Mouse (Mus musculus) embryonic facial prominence, embryonic 14.5 days (tissue): Measurements from ENCODE around the gene Acot5. TPM values are rescaled to one million over a fixed set of nuclear protein-coding genes. Genes with fewer than 3 reads are reported as not detected.
"Not testable (repeated sequence)": the region's sequence is repeated elsewhere in the genome, so short reads cannot be mapped to it uniquely, and the experiment has no call there.

Experiments
- ATAC-seq: fragments of 200-750 bp; cut with Nextera tagmentation; 2 replicates; pipeline ENCODE4 v1.8.0; 2017; ENCODE audit warnings: low read depth, moderate number of reproducible peaks, moderate TSS enrichment
- DNase-seq: peaks from one replicate; pipeline ENCODE4 v3.0.0-alpha.2; 2015; ENCODE audit warnings: low spot score
- H3K27ac ChIP-seq: fragments of 300-500 bp; sonication (generic); replicated peaks from 2 replicates; pipeline ENCODE4 v1.5.1; 2014; ENCODE audit warnings: low read depth, mild to moderate bottlenecking, low read length, moderate library complexity
- H3K27me3 ChIP-seq: fragments of 300-500 bp; sonication (generic); replicated peaks from 2 replicates; pipeline ENCODE4 v1.6.1; 2014; ENCODE audit warnings: low read length; ENCODE audit not compliant: control insufficient read depth, insufficient read depth
- H3K36me3 ChIP-seq: fragments of 300-500 bp; sonication (generic); 2 replicates; pipeline ENCODE4 v1.6.1; 2014; ENCODE audit warnings: low read length, mixed read lengths; ENCODE audit not compliant: control insufficient read depth, insufficient read depth
- H3K4me1 ChIP-seq: fragments of 300-500 bp; sonication (generic); 2 replicates; pipeline ENCODE4 v1.6.1; 2014; ENCODE audit warnings: antibody characterized with exemption, low read length; ENCODE audit not compliant: control insufficient read depth, insufficient read depth
- H3K4me2 ChIP-seq: fragments of 300-500 bp; sonication (generic); 2 replicates; pipeline ENCODE4 v1.6.1; 2014; ENCODE audit warnings: low read depth, mild to moderate bottlenecking, low read length, moderate library complexity, mixed read lengths
- H3K4me3 ChIP-seq: fragments of 300-500 bp; sonication (generic); 2 replicates; pipeline ENCODE4 v1.5.1; 2014; ENCODE audit warnings: low read depth, mild to moderate bottlenecking, low read length
- H3K9ac ChIP-seq: fragments of 300-500 bp; sonication (generic); 2 replicates; pipeline ENCODE4 v1.6.1; 2014; ENCODE audit warnings: low read depth, mild to moderate bottlenecking, low read length, moderate library complexity, mixed read lengths
- H3K9me3 ChIP-seq: fragments of 300-500 bp; sonication (generic); 2 replicates; pipeline ENCODE4 v1.6.1; 2016; ENCODE audit warnings: low read length; ENCODE audit not compliant: control insufficient read depth
- WGBS: fragments of 180-500 bp; shearing (Covaris S2); extraction: QIAGEN DNeasy Blood & Tissue Kit; methylation state at CpG from one replicate; pipeline ENCODE4 v1.1.7; 2014; 5-methylcytosine and 5-hydroxymethylcytosine counted together
- polyA plus RNA-seq: library from polyadenylated mRNA; unstranded; fragments of >200 nt; fragmentation: Nextera tagmentation; extraction: Ambion mirVana; gene quantifications from 2 replicates; pipeline ENCODE4 v1.2.1, GENCODE M21; 2014

Acot5 gene
- polyA plus RNA-seq, 1 experiment from 2014 or later, result not detected

- no peak overlapping the region for H3K4me2 ChIP-seq
- no peak overlapping the region for H3K4me3 ChIP-seq
- DNase-seq, result no peak
- 0 out of 2 replicates have a peak, but pooled peaks cover 3% of the 10 kb centered on the region for H3K9me3 ChIP-seq
- ATAC-seq, result no peak
- WGBS, result 70% methylated on average over 8 of the region's 8 CpGs
- no peaks in the 10 kb centered on the region for H3K4me1 ChIP-seq
- no peak overlapping the region for H3K27ac ChIP-seq
- peaks cover 17% of the 10 kb centered on the region for H3K27me3 ChIP-seq
- H3K9ac ChIP-seq, result no peak overlapping the region
- H3K36me3 ChIP-seq, result no peaks in the 10 kb centered on the region
Measured at GRCm38 (mm10) chr12:84064621-84065020, 4.5 kb upstream of the Acot5 start.

- WGBS, result 76% methylated on average over 4 of the region's 4 CpGs
- H3K27ac ChIP-seq, result no peak overlapping the region
- ATAC-seq (no peak), DNase-seq (no peak)
- H3K4me1 ChIP-seq, result no peaks in the 10 kb centered on the region
- H3K9me3 ChIP-seq, result 0 out of 2 replicates have a peak, but pooled peaks cover 3% of the 10 kb centered on the region
- H3K4me2 ChIP-seq, result no peak overlapping the region
- no peak overlapping the region for H3K4me3 ChIP-seq
- H3K36me3 ChIP-seq, result no peaks in the 10 kb centered on the region
- peaks cover 21% of the 10 kb centered on the region for H3K27me3 ChIP-seq
- no peak overlapping the region for H3K9ac ChIP-seq
Measured at GRCm38 (mm10) chr12:84067752-84068151, 1.4 kb upstream of the Acot5 start.

- H3K9me3 ChIP-seq, result 0 out of 2 replicates have a peak, but pooled peaks cover under 1% of the 10 kb centered on the region
- H3K4me1 ChIP-seq, result no peaks in the 10 kb centered on the region
- no peaks in the 10 kb centered on the region for H3K36me3 ChIP-seq
- H3K4me3 ChIP-seq, result no peak overlapping the region
- H3K27ac ChIP-seq, result no peak overlapping the region
- H3K9ac ChIP-seq, result no peak overlapping the region
- no peak overlapping the region for H3K4me2 ChIP-seq
- ATAC-seq (no peak), DNase-seq (no peak)
- peaks cover 21% of the 10 kb centered on the region for H3K27me3 ChIP-seq
- WGBS, result 47% methylated on average over 8 of the region's 8 CpGs
Measured at GRCm38 (mm10) chr12:84068296-84068695, 829 bp upstream of the Acot5 start.

- WGBS, result 0% methylated on average over 4 of the region's 52 CpGs
- Histone ChIP-seq H3K9ac (peak overlapping the region; percentile 46), H3K27me3 (peaks cover 21% of the 10 kb centered on the region), H3K4me2 (peak overlapping the region; percentile 61), H3K4me3 (peak overlapping the region; percentile 40)
- not testable (repeated sequence) for H3K4me1 ChIP-seq, H3K27ac ChIP-seq, H3K9me3 ChIP-seq, H3K36me3 ChIP-seq, ATAC-seq, DNase-seq
Measured at GRCm38 (mm10) chr12:84069582-84069981, 457 bp downstream of the Acot5 start.

- no peak overlapping the region for H3K27ac ChIP-seq
- DNase-seq (no peak), ATAC-seq (no peak)
- no peaks in the 10 kb centered on the region for H3K9me3 ChIP-seq
- WGBS, result 85% methylated on average over 2 of the region's 2 CpGs
- H3K27me3 ChIP-seq, result peaks cover 21% of the 10 kb centered on the region
- no peak overlapping the region for H3K9ac ChIP-seq
- H3K4me3 ChIP-seq, result no peak overlapping the region
- H3K4me2 ChIP-seq, result no peak overlapping the region
- H3K36me3 ChIP-seq, result no peaks in the 10 kb centered on the region
- no peaks in the 10 kb centered on the region for H3K4me1 ChIP-seq
Measured at GRCm38 (mm10) chr12:84071696-84072095, 2.6 kb downstream of the Acot5 start.

- H3K9ac ChIP-seq, result no peak overlapping the region
- no peak for DNase-seq
- H3K27ac ChIP-seq, result no peak overlapping the region
- no peak overlapping the region for H3K4me2 ChIP-seq
- no peaks in the 10 kb centered on the region for H3K4me1 ChIP-seq
- 74% methylated on average over 4 of the region's 4 CpGs for WGBS
- no peaks in the 10 kb centered on the region for H3K27me3 ChIP-seq
- no peaks in the 10 kb centered on the region for H3K36me3 ChIP-seq
- no peak overlapping the region for H3K4me3 ChIP-seq
- ATAC-seq, result no peak
- no peaks in the 10 kb centered on the region for H3K9me3 ChIP-seq
Measured at GRCm38 (mm10) chr12:84077371-84077990, 8.4 kb downstream of the Acot5 start.

GRCm38 (mm10) chr12:84083842-84084241, 14.7 kb downstream of the Acot5 start:
- DNase-seq (no peak), ATAC-seq (no peak)
- WGBS, result 70% methylated on average over 2 of the region's 2 CpGs
- no peak overlapping the region for H3K4me2 ChIP-seq
- no peaks in the 10 kb centered on the region for H3K9me3 ChIP-seq
- H3K9ac ChIP-seq, result no peak overlapping the region
- no peak overlapping the region for H3K4me3 ChIP-seq
- no peak overlapping the region for H3K27ac ChIP-seq
- H3K36me3 ChIP-seq, result no peaks in the 10 kb centered on the region
- no peaks in the 10 kb centered on the region for H3K4me1 ChIP-seq
- H3K27me3 ChIP-seq, result no peaks in the 10 kb centered on the region

- no peaks in the 10 kb centered on the region for H3K27me3 ChIP-seq
- H3K9ac ChIP-seq, result no peak overlapping the region
- no peaks in the 10 kb centered on the region for H3K4me1 ChIP-seq
- DNase-seq, result no peak
- peaks cover 4% of the 10 kb centered on the region; the same call in 1 of the 2 replicates for H3K9me3 ChIP-seq
- WGBS, result 86% methylated on average over 4 of the region's 4 CpGs
- H3K4me3 ChIP-seq, result no peak overlapping the region
- H3K27ac ChIP-seq, result no peak overlapping the region
- no peak overlapping the region for H3K4me2 ChIP-seq
- no peak for ATAC-seq
- no peaks in the 10 kb centered on the region for H3K36me3 ChIP-seq
Measured at GRCm38 (mm10) chr12:84084581-84084980, 15.5 kb downstream of the Acot5 start.

- 89% methylated on average over 5 of the region's 5 CpGs for WGBS
Measured at GRCm38 (mm10) chr12:84094666-84095065, 25.5 kb downstream of the Acot5 start.

More at GRCm38 (mm10) chr12:84094666-84095065, 25.5 kb downstream of the Acot5 start:
- H3K27me3 ChIP-seq, H3K27ac ChIP-seq, H3K4me2 ChIP-seq, ATAC-seq, DNase-seq, H3K36me3 ChIP-seq, H3K4me1 ChIP-seq, H3K4me3 ChIP-seq, H3K9ac ChIP-seq: not testable (repeated sequence)
- peaks cover 18% of the 10 kb centered on the region; the same call in 1 of the 2 replicates for H3K9me3 ChIP-seq
